Mouse (Mus musculus) embryonic facial prominence, embryonic 11.5 days (tissue): ENCODE results near the gene Klf7. TPM values are rescaled to one million over a fixed set of nuclear protein-coding genes. Genes with fewer than 3 reads are reported as not detected.
A peak's percentile ranks its signal among the peaks of the same experiment; 100 is the strongest.

Source experiments
- ATAC-seq: fragments of 200-750 bp; cut with Nextera tagmentation; replicated peaks from 2 replicates; pipeline ENCODE4 v1.8.0; 2017; ENCODE audit warnings: low read depth; ENCODE audit not compliant: insufficient number of reproducible peaks, low FRiP score, low TSS enrichment
- DNase-seq: peaks from one replicate; pipeline ENCODE4 v3.0.0-alpha.2; 2015; ENCODE audit warnings: low spot score
- H3K27ac ChIP-seq: fragments of 300-500 bp; sonication (generic); replicated peaks from 2 replicates; pipeline ENCODE4 v1.5.1; 2014; ENCODE audit warnings: mild to moderate bottlenecking, low read depth, low read length, control low read depth
- H3K27me3 ChIP-seq: fragments of 300-500 bp; sonication (generic); 2 replicates; pipeline ENCODE4 v1.6.1; 2014; ENCODE audit warnings: mild to moderate bottlenecking, low read length, moderate library complexity, mixed read lengths; ENCODE audit not compliant: control insufficient read depth, insufficient read depth
- H3K36me3 ChIP-seq: fragments of 300-500 bp; sonication (generic); replicated peaks from 2 replicates; pipeline ENCODE4 v1.6.1; 2014; ENCODE audit warnings: low read depth, mild to moderate bottlenecking, low read length, moderate library complexity, mixed read lengths; ENCODE audit not compliant: control insufficient read depth, insufficient read depth
- H3K4me1 ChIP-seq: fragments of 300-500 bp; sonication (generic); 2 replicates; pipeline ENCODE4 v1.6.1; 2014; ENCODE audit warnings: low read length, mixed read lengths; ENCODE audit not compliant: control insufficient read depth, insufficient read depth
- H3K4me2 ChIP-seq: fragments of 300-500 bp; sonication (generic); 2 replicates; pipeline ENCODE4 v1.6.1; 2014; ENCODE audit warnings: low read depth, mild to moderate bottlenecking, control low read depth, low read length, moderate library complexity
- H3K4me3 ChIP-seq: fragments of 300-500 bp; sonication (generic); 2 replicates; pipeline ENCODE4 v1.5.1; 2014; ENCODE audit warnings: low read depth, low read length, control low read depth
- H3K9ac ChIP-seq: fragments of 300-500 bp; sonication (generic); replicated peaks from 2 replicates; pipeline ENCODE4 v1.6.1; 2014; ENCODE audit warnings: mild to moderate bottlenecking, control low read depth, low read length
- H3K9me3 ChIP-seq: fragments of 300-500 bp; sonication (generic); replicated peaks from 2 replicates; pipeline ENCODE4 v1.6.1; 2016; ENCODE audit warnings: mild to moderate bottlenecking, low read length, inconsistent platforms, mixed read lengths; ENCODE audit not compliant: control insufficient read depth
- WGBS: fragments of 180-500 bp; shearing (Covaris S2); extraction: QIAGEN DNeasy Blood & Tissue Kit; methylation state at CpG from one replicate; pipeline ENCODE4 v1.1.7; 2014; 5-methylcytosine and 5-hydroxymethylcytosine counted together
- polyA plus RNA-seq: library from polyadenylated mRNA; unstranded; fragments of >200 nt; fragmentation: Nextera tagmentation; extraction: Ambion mirVana; gene quantifications from 2 replicates; pipeline ENCODE4 v1.2.1, GENCODE M21; 2014

The Klf7 gene
- polyA plus RNA-seq, 1 experiment from 2014 or later = 15.6 TPM

DNA sequence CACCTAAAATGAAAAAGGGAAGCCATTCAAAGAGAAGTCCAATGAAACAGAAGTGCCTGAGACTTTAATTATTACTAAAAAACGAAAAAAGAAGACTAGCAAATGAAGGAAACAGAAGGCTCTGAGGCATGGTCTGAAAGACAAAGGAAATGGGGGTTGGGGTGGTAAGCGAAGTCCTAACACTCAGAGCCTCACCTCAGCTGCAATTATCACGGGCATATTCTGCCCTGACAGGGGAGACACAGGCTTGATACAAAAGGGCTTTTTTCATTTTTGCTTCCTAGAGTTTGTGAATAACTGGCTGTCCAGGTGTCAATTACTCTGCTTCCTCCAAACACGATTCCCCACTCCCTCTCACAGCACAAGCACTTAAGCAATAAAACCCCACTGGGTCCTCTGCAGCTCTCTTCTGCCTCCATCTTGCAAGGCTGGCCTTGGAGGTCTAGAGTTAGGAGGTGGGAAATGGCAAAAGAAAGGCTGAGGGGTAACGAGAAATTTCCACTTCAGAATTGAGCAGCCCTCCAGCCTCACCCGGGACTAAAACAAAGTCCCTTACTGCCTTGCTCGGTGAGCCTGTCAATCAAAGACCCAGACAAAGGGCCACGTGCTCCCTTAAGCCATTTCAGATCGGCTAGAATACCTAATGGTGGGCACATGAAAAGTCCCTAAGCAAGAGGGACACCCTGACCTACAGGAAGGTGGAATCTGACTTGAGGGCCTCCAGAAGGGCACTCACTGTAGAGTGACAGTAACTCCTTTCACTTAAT, 118.4 kb downstream of the Klf7 start:
- Histone ChIP-seq H3K27me3 (no peaks in the 10 kb centered on the region), H3K4me3 (no peak overlapping the region), H3K9ac (no peak overlapping the region), H3K36me3 (no peaks in the 10 kb centered on the region), H3K27ac (no peak overlapping the region), H3K9me3 (no peaks in the 10 kb centered on the region), H3K4me1 (no peaks in the 10 kb centered on the region), H3K4me2 (no peak overlapping the region)
- 34% methylated on average over 9 of the region's 9 CpGs for WGBS
- ATAC-seq (no peak), DNase-seq (no peak)

DNA sequence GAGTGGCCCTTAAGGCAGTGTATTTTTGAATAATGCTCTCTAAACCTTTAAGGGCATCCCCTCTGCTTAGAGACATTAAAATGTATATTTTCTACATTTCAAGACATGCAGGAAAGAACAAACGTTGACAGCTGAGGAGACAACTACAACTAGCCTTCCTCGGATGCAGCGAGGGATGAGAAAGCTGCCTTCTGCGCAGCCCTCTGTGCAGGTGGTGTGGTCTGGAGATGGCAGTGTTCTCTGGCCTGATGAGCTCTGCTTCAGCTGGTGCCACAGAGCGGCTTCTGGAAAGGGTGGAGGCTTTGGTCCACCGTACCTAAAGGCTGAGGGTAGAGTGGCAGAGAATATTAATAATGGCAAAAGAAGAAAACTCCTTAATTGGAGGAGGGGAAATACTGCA, 120.0 kb downstream of the Klf7 start:
- Histone ChIP-seq H3K4me2 (no peak overlapping the region), H3K27ac (no peak overlapping the region), H3K9me3 (no peaks in the 10 kb centered on the region), H3K36me3 (no peaks in the 10 kb centered on the region), H3K9ac (no peak overlapping the region), H3K27me3 (no peaks in the 10 kb centered on the region), H3K4me1 (no peaks in the 10 kb centered on the region; the same call in 1 of the 2 replicates), H3K4me3 (no peak overlapping the region)
- no peak for DNase-seq
- no peak for ATAC-seq
- WGBS = 89% methylated on average over 6 of the region's 6 CpGs

DNA sequence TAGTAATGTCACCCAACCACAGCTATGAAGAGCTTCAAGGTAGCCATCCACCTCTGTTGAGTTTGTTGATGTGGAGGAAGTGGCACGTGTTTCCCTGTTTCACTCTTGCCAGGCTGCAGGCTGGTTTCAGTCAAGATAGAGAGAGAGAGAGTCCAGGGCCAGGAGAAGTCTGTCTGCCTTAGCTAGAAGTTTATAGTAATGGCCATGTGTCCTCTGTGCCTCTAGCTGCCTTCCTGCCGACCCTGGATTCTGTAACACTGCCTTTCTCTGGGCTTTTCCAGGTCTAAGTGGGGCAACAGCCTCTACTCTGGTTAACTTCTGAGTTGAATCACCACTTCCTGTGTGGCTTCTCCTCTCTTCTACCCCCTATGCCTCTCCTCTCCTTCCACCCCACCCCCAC, 121.5 kb downstream of the Klf7 start:
- no peaks in the 10 kb centered on the region; the same call in 1 of the 2 replicates for H3K4me1 ChIP-seq
- no peaks in the 10 kb centered on the region for H3K27me3 ChIP-seq
- ATAC-seq = no peak
- H3K4me2 ChIP-seq = no peak overlapping the region
- DNase-seq = no peak
- no peak overlapping the region for H3K4me3 ChIP-seq
- H3K36me3 ChIP-seq = no peaks in the 10 kb centered on the region
- no peaks in the 10 kb centered on the region for H3K9me3 ChIP-seq
- no peak overlapping the region for H3K27ac ChIP-seq
- WGBS = 83% methylated on average over 2 of the region's 2 CpGs
- H3K9ac ChIP-seq = no peak overlapping the region

DNA sequence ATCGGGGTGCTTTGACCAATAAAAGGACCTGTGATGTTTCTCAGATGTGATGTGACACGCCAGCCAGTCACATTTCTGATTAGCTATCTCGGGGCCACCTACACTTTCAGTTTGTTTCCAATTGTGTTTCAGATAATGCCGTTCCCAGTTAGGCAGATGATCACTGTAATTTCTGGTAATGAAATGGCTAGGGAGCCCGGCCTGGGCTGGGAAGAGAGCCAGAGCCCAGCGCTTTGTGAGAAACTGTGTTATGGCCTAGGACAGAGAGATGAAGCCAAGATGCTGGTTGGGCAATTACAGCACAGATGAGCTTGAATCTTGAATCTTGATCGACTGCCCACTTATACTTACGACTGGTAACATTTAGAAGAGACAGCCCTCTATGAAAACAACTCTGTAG, 122.6 kb downstream of the Klf7 start:
- WGBS = 91% methylated on average over 8 of the region's 8 CpGs
- H3K9me3 ChIP-seq = no peaks in the 10 kb centered on the region

DNA sequence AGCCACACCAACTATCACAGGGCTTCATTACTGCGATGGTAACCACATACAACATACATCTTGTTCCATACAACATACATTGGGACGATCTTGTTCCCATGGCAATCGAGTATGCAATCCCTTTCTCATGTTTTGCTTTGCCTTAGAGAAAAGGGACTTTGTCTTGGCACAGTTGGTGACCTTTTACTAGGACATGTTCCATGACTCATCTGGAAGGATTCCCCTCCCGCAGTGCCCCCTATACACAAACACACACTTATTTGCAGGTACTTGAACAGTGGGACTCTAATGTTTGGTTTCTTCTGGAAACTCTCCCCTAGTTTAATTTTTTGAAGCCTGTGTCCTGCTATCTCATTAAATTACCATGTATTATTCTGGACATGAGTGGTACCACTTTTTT, 123.2 kb downstream of the Klf7 start:
- H3K36me3 ChIP-seq = no peaks in the 10 kb centered on the region
- no peak for ATAC-seq
- no peak for DNase-seq

More for the DNA sequence above, 122.6 kb downstream of the Klf7 start:
- Histone ChIP-seq H3K4me3 (no peak overlapping the region), H3K27ac (no peak overlapping the region), H3K27me3 (no peaks in the 10 kb centered on the region), H3K4me1 (no peaks in the 10 kb centered on the region; the same call in 1 of the 2 replicates), H3K4me2 (no peak overlapping the region), H3K9ac (no peak overlapping the region), H3K36me3 (no peaks in the 10 kb centered on the region)
- no peak for ATAC-seq
- no peak for DNase-seq

DNA sequence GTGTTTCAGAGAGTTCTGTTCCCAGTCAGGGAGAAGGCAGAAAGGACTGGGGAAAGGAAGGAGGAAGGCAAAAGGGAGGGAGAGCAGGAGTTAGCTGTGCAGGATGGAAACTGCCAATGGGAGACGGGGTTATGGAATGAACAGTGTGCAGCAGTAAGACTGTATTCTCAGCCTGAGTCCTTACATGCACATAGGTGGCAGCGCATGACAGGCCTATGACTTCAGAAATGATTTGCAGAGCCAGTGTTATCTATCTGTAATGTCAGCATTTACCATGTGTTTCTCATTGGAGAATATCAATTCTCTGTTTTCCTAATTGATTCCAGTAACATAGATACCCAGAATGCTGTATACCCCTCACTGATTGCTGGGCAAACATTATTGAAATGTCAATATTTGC, 123.9 kb downstream of the Klf7 start:
- no peak for ATAC-seq
- Histone ChIP-seq H3K27ac (no peak overlapping the region), H3K9ac (no peak overlapping the region), H3K4me2 (no peak overlapping the region), H3K36me3 (no peaks in the 10 kb centered on the region), H3K4me1 (no peaks in the 10 kb centered on the region; the same call in 1 of the 2 replicates), H3K27me3 (no peaks in the 10 kb centered on the region), H3K4me3 (no peak overlapping the region), H3K9me3 (no peaks in the 10 kb centered on the region)
- DNase-seq = no peak
- WGBS = 70% methylated on average over 2 of the region's 2 CpGs

More for the DNA sequence above, 123.2 kb downstream of the Klf7 start:
- WGBS = 92% methylated on average over 4 of the region's 4 CpGs
- Histone ChIP-seq H3K27me3 (no peaks in the 10 kb centered on the region), H3K4me1 (no peaks in the 10 kb centered on the region; the same call in 1 of the 2 replicates), H3K4me3 (no peak overlapping the region), H3K4me2 (no peak overlapping the region), H3K9me3 (no peaks in the 10 kb centered on the region), H3K27ac (no peak overlapping the region), H3K9ac (no peak overlapping the region)

DNA sequence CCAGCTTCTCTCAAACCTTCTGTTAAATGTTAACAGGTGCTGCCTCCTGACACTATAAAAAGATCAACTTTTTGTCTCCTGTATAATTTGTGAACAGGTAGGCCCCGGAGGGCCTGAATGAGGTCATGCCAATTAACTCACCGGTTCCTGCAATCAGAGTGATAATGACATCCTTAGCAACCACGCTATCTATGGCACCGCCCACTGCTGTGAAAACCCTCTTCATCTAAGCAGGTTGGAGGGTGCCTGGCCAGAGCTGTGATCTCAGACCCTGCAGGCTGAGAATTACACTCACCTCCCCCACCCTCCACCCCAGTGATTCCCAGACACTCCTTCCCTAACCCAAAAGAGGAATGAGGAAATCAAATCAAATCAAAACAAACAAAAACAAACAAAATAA, 126.3 kb downstream of the Klf7 start:
- no peak overlapping the region for H3K9ac ChIP-seq
- H3K27ac ChIP-seq = no peak overlapping the region
- ATAC-seq = no peak
- H3K4me3 ChIP-seq = no peak overlapping the region
- H3K36me3 ChIP-seq = no peaks in the 10 kb centered on the region
- H3K4me1 ChIP-seq = no peaks in the 10 kb centered on the region; the same call in 1 of the 2 replicates
- 30% methylated on average over 4 of the region's 4 CpGs for whole genome bisulfite sequencing
- no peak overlapping the region for H3K4me2 ChIP-seq
- no peaks in the 10 kb centered on the region for H3K9me3 ChIP-seq
- no peak for DNase-seq
- H3K27me3 ChIP-seq = no peaks in the 10 kb centered on the region

DNA sequence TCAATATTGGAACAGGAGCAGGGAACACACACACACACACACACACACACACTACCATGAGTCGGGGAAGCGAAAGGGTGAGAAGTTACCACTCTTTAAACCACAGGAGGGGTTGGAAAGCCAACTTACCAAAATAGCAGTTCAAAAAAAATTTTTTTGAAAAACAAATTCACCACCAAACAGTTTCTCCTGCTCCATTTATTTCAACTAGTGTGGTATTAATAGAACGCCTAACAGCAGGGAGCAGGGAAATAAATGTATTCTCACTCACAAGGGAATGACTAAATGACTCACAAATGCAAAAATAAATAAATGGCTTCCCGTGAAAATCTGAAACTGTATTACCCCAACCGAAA, 127.0 kb downstream of the Klf7 start:
- DNase-seq = no peak
- Histone ChIP-seq H3K4me3 (no peak overlapping the region), H3K36me3 (no peaks in the 10 kb centered on the region), H3K9me3 (no peaks in the 10 kb centered on the region), H3K27ac (no peak overlapping the region), H3K4me1 (no peaks in the 10 kb centered on the region; the same call in 1 of the 2 replicates), H3K4me2 (no peak overlapping the region), H3K27me3 (no peaks in the 10 kb centered on the region), H3K9ac (no peak overlapping the region)
- ATAC-seq = 0 out of 2 replicates have a peak, but pooled peaks have one; percentile 34
- 65% methylated on average over 5 of the region's 5 CpGs for WGBS
